Mouse (Mus musculus) lung, postnatal 0 days (tissue): ENCODE results near the gene Egfl7. TPM values are rescaled to one million over a fixed set of nuclear protein-coding genes. Genes with fewer than 3 reads are reported as not detected.

Experiments
- ATAC-seq: fragments of 200-750 bp; cut with Nextera tagmentation; 2 replicates; pipeline ENCODE4 v1.8.0; 2017; ENCODE audit warnings: moderate library complexity
- DNase-seq: peaks from one replicate; pipeline ENCODE4 v3.0.0-alpha.2; 2016; ENCODE audit warnings: low spot score
- H3K27ac ChIP-seq: fragments of 300-500 bp; sonication (generic); 2 replicates; pipeline ENCODE4 v1.5.1; 2014; ENCODE audit warnings: antibody characterized with exemption, mild to moderate bottlenecking, low read length, mixed read lengths
- H3K27me3 ChIP-seq: fragments of 300-500 bp; sonication (generic); replicated peaks from 2 replicates; pipeline ENCODE4 v1.6.1; 2014; ENCODE audit warnings: low read length, mixed read lengths; ENCODE audit not compliant: insufficient read depth
- H3K36me3 ChIP-seq: fragments of 300-500 bp; sonication (generic); 2 replicates; pipeline ENCODE4 v1.6.1; 2014; ENCODE audit warnings: low read length, mixed read lengths; ENCODE audit not compliant: insufficient read depth
- H3K4me1 ChIP-seq: fragments of 300-500 bp; sonication (generic); 2 replicates; pipeline ENCODE4 v1.6.1; 2014; ENCODE audit warnings: antibody characterized with exemption, low read depth, low read length, mixed read lengths; ENCODE audit not compliant: insufficient read depth
- H3K4me2 ChIP-seq: fragments of 300-500 bp; sonication (generic); replicated peaks from 2 replicates; pipeline ENCODE4 v1.6.1; 2014; ENCODE audit warnings: low read depth, mild to moderate bottlenecking, low read length, moderate library complexity, mixed read lengths
- H3K4me3 ChIP-seq: fragments of 300-500 bp; sonication (generic); 2 replicates; pipeline ENCODE4 v1.5.1; 2014; ENCODE audit warnings: low read depth, low read length
- H3K9ac ChIP-seq: fragments of 300-500 bp; sonication (generic); replicated peaks from 2 replicates; pipeline ENCODE4 v1.6.1; 2014; ENCODE audit warnings: low read depth, mild to moderate bottlenecking
- H3K9me3 ChIP-seq: fragments of 300-500 bp; sonication (generic); 2 replicates; pipeline ENCODE4 v1.6.1; 2016; ENCODE audit warnings: low read length, mixed read lengths
- CTCF ChIP-seq: IDR thresholded peaks from 2 replicates; pipeline ENCODE4 v1.5.1; 2016; ENCODE audit warnings: antibody characterized with exemption, mild to moderate bottlenecking
- EP300 ChIP-seq: IDR thresholded peaks from 2 replicates; pipeline ENCODE4 v1.6.1; 2016; ENCODE audit warnings: antibody characterized with exemption, mild to moderate bottlenecking, control low read depth
- WGBS: fragments of 180-500 bp; shearing (Covaris S2); extraction: QIAGEN DNeasy Blood & Tissue Kit; methylation state at CpG from one replicate; pipeline ENCODE4 v1.1.7; 2014; 5-methylcytosine and 5-hydroxymethylcytosine counted together
- polyA plus RNA-seq: library from polyadenylated mRNA; unstranded; fragments of >200 nt; fragmentation: Nextera tagmentation; extraction: Ambion mirVana; gene quantifications from 2 replicates; pipeline ENCODE4 v1.2.1, GENCODE M21; 2015

Egfl7 gene
- polyA plus RNA-seq, 1 experiment from 2014 or later: 412 TPM

- DNase-seq: peak; percentile 66
- H3K4me1 ChIP-seq: peaks cover 8% of the 10 kb centered on the region; the same call in 1 of the 2 replicates
- H3K4me3 ChIP-seq: peak within 1 kb of the TSS; percentile 58
- peak within 1 kb of the TSS; percentile 91 for H3K27ac ChIP-seq
- H3K4me2 ChIP-seq: peak within 1 kb of the TSS; percentile 74
- WGBS: under 1% methylated on average over 36 of the region's 65 CpGs
- H3K9ac ChIP-seq: peak within 1 kb of the TSS; percentile 79
- H3K9me3 ChIP-seq: no peaks in the 10 kb centered on the region
- H3K36me3 ChIP-seq: no peaks in the 10 kb centered on the region
- TF ChIP-seq CTCF: peak; percentile 68
- no peak for TF ChIP-seq EP300
- H3K27me3 ChIP-seq: no peaks in the 10 kb centered on the region
- ATAC-seq: peak; percentile 32
Observed at GRCm38 (mm10) chr2:26586294-26587043, 6.7 kb downstream of the Egfl7 start, which contains the start of gene Gm20532. Gene Gm20532, plus strand, starts transcription at chr2:26586639.

DNA sequence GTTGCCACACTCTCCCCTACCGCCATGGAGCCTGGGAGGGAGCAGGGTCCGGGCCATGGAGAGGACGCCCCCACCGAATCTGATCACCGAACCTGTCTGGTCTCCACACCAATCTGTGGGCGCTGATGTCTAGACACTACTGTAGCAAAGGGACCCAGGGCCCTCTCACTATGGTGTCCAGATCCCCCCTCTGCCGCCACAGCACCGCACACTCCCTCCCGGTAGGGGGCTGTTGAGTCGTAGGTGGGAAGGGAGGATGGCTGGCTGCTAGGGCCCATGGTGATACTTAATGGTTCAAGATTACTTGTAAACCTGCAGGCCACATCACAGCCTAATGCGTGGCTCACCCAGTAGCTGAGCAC is 7.2 kb downstream of the Egfl7 start:
- peaks cover 3% of the 10 kb centered on the region; the same call in 1 of the 2 replicates for H3K36me3 ChIP-seq
- no peaks in the 10 kb centered on the region for H3K9me3 ChIP-seq
- ATAC-seq: peak; percentile 4
- peak overlapping the region; percentile 74 for H3K4me2 ChIP-seq
- peak overlapping the region; percentile 58 for H3K4me3 ChIP-seq
- no peak for TF ChIP-seq EP300
- no peak; the same call in 1 of the 2 replicates for TF ChIP-seq CTCF
- peak overlapping the region; percentile 91 for H3K27ac ChIP-seq
- no peaks in the 10 kb centered on the region for H3K27me3 ChIP-seq
- peaks cover 10% of the 10 kb centered on the region; the same call in 1 of the 2 replicates for H3K4me1 ChIP-seq
- DNase-seq: peak; percentile 39
- H3K9ac ChIP-seq: peak overlapping the region; percentile 79
- 5% methylated on average over 10 of the region's 11 CpGs for WGBS

DNA sequence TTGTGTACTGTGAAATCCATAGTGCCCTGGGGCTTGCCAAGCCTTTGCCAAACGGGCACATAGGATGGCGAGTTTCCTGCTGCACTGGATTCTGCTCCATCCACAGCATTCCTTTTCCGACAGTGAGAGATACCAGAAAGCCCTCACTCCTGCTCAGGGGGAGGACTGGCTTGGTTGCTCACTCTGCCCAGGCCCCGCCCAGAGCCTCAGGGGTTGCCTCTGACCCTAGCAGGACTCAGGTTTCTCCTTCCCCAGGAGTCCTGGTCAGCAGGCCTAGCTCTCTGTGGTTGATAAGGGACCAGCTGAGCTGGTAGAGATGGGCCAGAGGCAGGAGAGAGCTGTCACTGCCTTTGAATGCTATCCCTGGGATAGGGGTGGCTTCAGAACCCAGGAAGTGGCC is 8.8 kb downstream of the Egfl7 start:
- peak overlapping the region; percentile 58 for H3K4me3 ChIP-seq
- peak overlapping the region; percentile 91 for H3K27ac ChIP-seq
- ATAC-seq: no peak
- 24% methylated on average over 4 of the region's 4 CpGs for WGBS
- H3K4me2 ChIP-seq: peak overlapping the region; percentile 74
- TF ChIP-seq EP300 (no peak), CTCF (no peak)
- peak overlapping the region; percentile 79 for H3K9ac ChIP-seq
- H3K27me3 ChIP-seq: no peaks in the 10 kb centered on the region
- no peak for DNase-seq
- H3K4me1 ChIP-seq: peaks cover 6% of the 10 kb centered on the region; the same call in 1 of the 2 replicates
- H3K9me3 ChIP-seq: no peaks in the 10 kb centered on the region
- H3K36me3 ChIP-seq: peaks cover 19% of the 10 kb centered on the region

GRCm38 (mm10) chr2:26589284-26589683 is 9.5 kb downstream of the Egfl7 start:
- Histone ChIP-seq H3K9ac (peak overlapping the region; percentile 79), H3K27ac (peak overlapping the region; percentile 91), H3K4me3 (peak overlapping the region; percentile 58), H3K4me2 (peak overlapping the region; percentile 74), H3K9me3 (no peaks in the 10 kb centered on the region), H3K27me3 (no peaks in the 10 kb centered on the region), H3K4me1 (peaks cover 6% of the 10 kb centered on the region; the same call in 1 of the 2 replicates), H3K36me3 (peaks cover 19% of the 10 kb centered on the region)
- ATAC-seq (no peak), DNase-seq (no peak)
- TF ChIP-seq EP300 (no peak), CTCF (no peak)
- WGBS: 77% methylated on average over 10 of the region's 10 CpGs

GRCm38 (mm10) chr2:26590282-26590681 is 10.5 kb downstream of the Egfl7 start:
- DNase-seq: no peak
- peak overlapping the region; percentile 58 for H3K4me3 ChIP-seq
- H3K9ac ChIP-seq: peak overlapping the region; percentile 79

GRCm38 (mm10) chr2:26590962-26591361 is 11.1 kb downstream of the Egfl7 start:
- Histone ChIP-seq H3K27ac (peak overlapping the region; percentile 91; the same call in 1 of the 2 replicates), H3K4me3 (peak overlapping the region; percentile 58), H3K9ac (peak overlapping the region; percentile 79)

More at GRCm38 (mm10) chr2:26590282-26590681, 10.5 kb downstream of the Egfl7 start:
- H3K27ac ChIP-seq: peak overlapping the region; percentile 91; the same call in 1 of the 2 replicates
- H3K4me1 ChIP-seq: peaks cover 6% of the 10 kb centered on the region; the same call in 1 of the 2 replicates
- ATAC-seq: no peak
- no peaks in the 10 kb centered on the region for H3K27me3 ChIP-seq
- peaks cover 28% of the 10 kb centered on the region for H3K36me3 ChIP-seq
- 82% methylated on average over 7 of the region's 7 CpGs for WGBS
- no peaks in the 10 kb centered on the region for H3K9me3 ChIP-seq
- no peak for TF ChIP-seq EP300
- TF ChIP-seq CTCF: no peak
- H3K4me2 ChIP-seq: peak overlapping the region; percentile 74

More at GRCm38 (mm10) chr2:26590962-26591361, 11.1 kb downstream of the Egfl7 start:
- 61% methylated on average over 7 of the region's 7 CpGs for WGBS
- DNase-seq: no peak
- H3K4me2 ChIP-seq: peak overlapping the region; percentile 74
- H3K27me3 ChIP-seq: no peaks in the 10 kb centered on the region
- H3K36me3 ChIP-seq: peaks cover 28% of the 10 kb centered on the region
- TF ChIP-seq EP300: no peak
- no peak for TF ChIP-seq CTCF
- no peak for ATAC-seq
- peaks cover 6% of the 10 kb centered on the region; the same call in 1 of the 2 replicates for H3K4me1 ChIP-seq
- no peaks in the 10 kb centered on the region for H3K9me3 ChIP-seq
